Mouse (Mus musculus) T-helper 2 cell (primary cell): Measurements from ENCODE around the gene Olfr569.

Experiments
- in situ Hi-C: fragments of 300-600 bp; cut with MboI, MseI; formaldehyde crosslinking; loops from one replicate; pipeline ENCODE4 v1.15.1; 2025; ENCODE audit warnings: high pct_unique_total_duplicates

Gene Olfr569

GRCm38 (mm10) chr7:102890782-102891181 is at the start of gene Olfr569:
TSS of gene Olfr569 (minus strand) at chr7:102890882.
- in situ Hi-C loops = no loop called here

- in situ Hi-C loops = no loop called here
These were observed 36.4 kb upstream of the Olfr569 start for GRCm38 (mm10) chr7:102927105-102927504.

- in situ Hi-C loops = no loop called here
These were observed 33.4 kb upstream of the Olfr569 start, which contains the start of gene Olfr572 for GRCm38 (mm10) chr7:102924109-102924508. TSS of gene Olfr572 (plus strand) at chr7:102924409.

GRCm38 (mm10) chr7:102919632-102920031 is 28.9 kb upstream of the Olfr569 start:
- in situ Hi-C loops = loop anchor here (5.0 to 10.0 kb wide), 2 partner anchors 255 to 412 kb away; partner anchors contain the start of gene Olfr556

DNA sequence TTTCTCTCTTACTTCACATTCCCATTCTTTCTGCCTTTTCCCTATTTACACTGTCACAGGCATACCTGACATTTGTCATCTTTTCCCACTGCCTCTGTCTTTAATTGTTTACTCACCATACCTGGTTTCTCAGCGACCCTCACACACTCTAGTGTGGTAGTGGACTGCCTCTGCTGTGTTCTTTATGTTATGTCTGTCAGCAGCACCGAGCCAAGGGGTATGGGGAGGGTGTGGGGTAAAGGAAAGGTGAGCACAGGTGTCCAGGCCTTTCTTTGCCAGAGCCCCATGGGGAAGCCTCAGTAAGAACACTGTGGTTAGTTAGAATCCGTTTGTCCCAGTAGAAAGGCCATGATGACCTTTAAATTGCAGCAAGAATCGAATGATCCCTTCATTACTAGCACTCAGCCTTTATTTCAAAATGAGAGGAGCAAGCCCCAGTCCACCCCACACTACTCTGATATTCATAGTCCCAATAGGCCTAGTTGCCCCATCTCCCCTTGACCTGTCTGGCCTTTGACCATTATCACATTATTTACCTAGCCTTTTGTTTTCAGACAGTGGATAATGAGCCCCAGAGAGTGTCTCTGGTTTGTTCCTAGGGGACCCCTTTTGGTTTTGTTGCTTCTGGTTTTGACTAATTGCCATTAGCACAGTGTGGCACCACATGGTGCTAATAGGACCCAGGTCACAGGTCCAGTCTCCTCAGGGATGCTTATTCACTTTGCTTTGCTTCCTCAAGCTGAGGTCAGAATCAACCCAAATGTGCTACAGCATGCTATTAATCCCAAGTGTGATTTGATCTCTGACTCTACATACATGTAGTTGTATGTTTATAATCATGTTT is 26.6 kb upstream of the Olfr569 start, which contains the start of gene Olfr571:
TSS of gene Olfr571 (minus strand) at position 505 of the 844 bp plus-strand sequence.
- in situ Hi-C loops = loop anchor here (5.0 to 10.0 kb wide), 2 partner anchors 252 to 410 kb away; partner anchors contain the start of gene Olfr556

DNA sequence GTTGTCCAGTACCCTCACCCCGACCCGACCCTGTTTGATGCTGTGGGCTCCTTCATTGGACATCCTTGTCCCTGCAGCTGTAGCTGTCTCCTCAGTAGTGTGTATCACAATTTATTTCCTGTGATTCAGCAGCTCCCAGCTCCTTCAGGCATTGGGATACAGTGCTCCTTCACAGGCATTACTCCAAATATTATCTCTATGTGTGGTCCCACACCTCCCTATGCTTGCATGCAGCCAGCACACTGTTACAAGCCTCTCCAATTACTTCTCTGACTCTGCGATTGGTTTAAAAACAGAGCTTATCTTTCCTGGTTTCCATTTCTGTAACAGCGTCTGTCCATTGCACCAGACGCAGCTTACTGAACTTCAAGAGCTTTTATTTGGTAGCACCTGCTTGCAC is 25.7 kb upstream of the Olfr569 start:
- in situ Hi-C loops = loop anchor here (5.0 to 10.0 kb wide), 2 partner anchors 252 to 409 kb away; partner anchors contain the start of gene Olfr556

- in situ Hi-C loops = loop anchor here (5.0 to 10.0 kb wide), 2 partner anchors 250 to 408 kb away; partner anchors contain the start of gene Olfr556
These were observed 24.6 kb upstream of the Olfr569 start for GRCm38 (mm10) chr7:102915261-102915660.

- in situ Hi-C loops = no loop called here
These were observed 13.9 kb downstream of the Olfr569 start, which contains the start of gene Olfr568 for GRCm38 (mm10) chr7:102876822-102877221. TSS of gene Olfr568 (plus strand) at chr7:102877122.

- in situ Hi-C loops = no loop called here
These were observed 32.0 kb downstream of the Olfr569 start, which contains the start of gene Olfr566 for GRCm38 (mm10) chr7:102858665-102859064. TSS of gene Olfr566 (minus strand) at chr7:102858765.

- in situ Hi-C loops = no loop called here
These were observed 34.9 kb downstream of the Olfr569 start for GRCm38 (mm10) chr7:102855807-102856206.
